Mouse (Mus musculus): ENCODE results near the gene Fndc3a. TPM values are rescaled to one million over a fixed set of nuclear protein-coding genes. Genes with fewer than 3 reads are reported as not detected.
A peak's percentile ranks its signal among the peaks of the same experiment; 100 is the strongest.

Gene Fndc3a
- total and polyA plus RNA-seq, 2 experiments from 2014 or later = 45.2 to 51.8 TPM

GRCm38 (mm10) chr14:72601381-72602305 is 108.2 kb downstream of the Fndc3a start:
- WGBS = 60% methylated on average over 5 of the region's 5 CpGs
- Histone ChIP-seq H3K9ac (replicated peaks; ENCODE audit: low read length) (peak overlapping the region; percentile 35; the same call in 1 of the 2 replicates), H3K9me3 (ENCODE audit: low read length) (no peaks in the 10 kb centered on the region), H3K27me3 (ENCODE audit: insufficient read depth, low read length) (no peaks in the 10 kb centered on the region), H3K4me1 (ENCODE audit: insufficient read depth, low read length) (peaks cover 11% of the 10 kb centered on the region; the same call in 1 of the 2 replicates), H3K4me3 (ENCODE audit: low read length) (peak overlapping the region; percentile 55), H3K27ac (no peak overlapping the region), H3K36me3 (ENCODE audit: insufficient read depth, low read length) (peaks cover 5% of the 10 kb centered on the region; the same call in 1 of the 2 replicates), H3K4me2 (ENCODE audit: low read depth, low read length) (peak overlapping the region; percentile 74)
- DNase-seq (ENCODE audit: low spot score) = no peak
- no peak for ATAC-seq
- no peak for TF ChIP-seq CTCF (IDR thresholded peaks at IDR 0.05; ENCODE audit: low read depth)

DNA sequence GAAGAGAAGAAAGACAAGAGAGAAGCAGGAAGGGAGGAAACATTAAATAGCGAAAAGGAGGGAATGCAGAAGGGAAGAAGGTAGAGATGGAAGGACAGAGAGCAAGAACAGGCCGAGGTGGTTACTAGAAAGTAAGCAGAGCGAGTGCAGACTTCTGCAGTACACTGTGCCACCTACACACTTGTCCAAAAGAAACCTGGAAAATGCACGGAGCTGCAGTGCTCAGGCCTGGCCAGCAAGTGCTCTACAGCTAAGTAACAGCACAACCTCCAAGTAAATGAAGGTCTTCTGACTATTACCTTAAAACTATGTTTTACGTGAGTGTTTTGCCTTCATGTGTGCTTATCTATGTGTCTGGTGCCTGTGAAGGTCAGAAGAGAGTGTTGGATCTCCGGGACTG is 109.4 kb downstream of the Fndc3a start:
- Histone ChIP-seq H3K36me3 (ENCODE audit: insufficient read depth, low read length) (peaks cover 5% of the 10 kb centered on the region; the same call in 1 of the 2 replicates), H3K9me3 (ENCODE audit: low read length) (no peaks in the 10 kb centered on the region), H3K27ac (no peak overlapping the region), H3K4me3 (ENCODE audit: low read length) (no peak overlapping the region), H3K4me1 (ENCODE audit: insufficient read depth, low read length) (peaks cover 11% of the 10 kb centered on the region; the same call in 1 of the 2 replicates), H3K4me2 (ENCODE audit: low read depth, low read length) (0 out of 2 replicates have a peak overlapping the region, but pooled peaks have one; percentile 74), H3K27me3 (ENCODE audit: insufficient read depth, low read length) (no peaks in the 10 kb centered on the region), H3K9ac (replicated peaks; ENCODE audit: low read length) (no peak overlapping the region)
- TF ChIP-seq CTCF (IDR thresholded peaks at IDR 0.05; ENCODE audit: low read depth) = no peak
- DNase-seq (ENCODE audit: low spot score) (no peak), ATAC-seq (no peak)
- 88% methylated on average over 6 of the region's 6 CpGs for WGBS

GRCm38 (mm10) chr14:72598976-72599740 is 110.6 kb downstream of the Fndc3a start:
- no peak for TF ChIP-seq CTCF (IDR thresholded peaks at IDR 0.05; ENCODE audit: low read depth)
- no peak overlapping the region for H3K4me3 ChIP-seq (ENCODE audit: low read length)
- ATAC-seq = no peak
- H3K4me2 ChIP-seq (ENCODE audit: low read depth, low read length) = no peak overlapping the region
- H3K9me3 ChIP-seq (ENCODE audit: low read length) = no peaks in the 10 kb centered on the region
- H3K9ac ChIP-seq (replicated peaks; ENCODE audit: low read length) = no peak overlapping the region
- 93% methylated on average over 7 of the region's 7 CpGs for WGBS
- DNase-seq (ENCODE audit: low spot score) = no peak
- peaks cover 5% of the 10 kb centered on the region; the same call in 1 of the 2 replicates for H3K36me3 ChIP-seq (ENCODE audit: insufficient read depth, low read length)
- no peak overlapping the region for H3K27ac ChIP-seq
- H3K4me1 ChIP-seq (ENCODE audit: insufficient read depth, low read length) = peaks cover 11% of the 10 kb centered on the region; the same call in 1 of the 2 replicates
- H3K27me3 ChIP-seq (ENCODE audit: insufficient read depth, low read length) = no peaks in the 10 kb centered on the region

DNA sequence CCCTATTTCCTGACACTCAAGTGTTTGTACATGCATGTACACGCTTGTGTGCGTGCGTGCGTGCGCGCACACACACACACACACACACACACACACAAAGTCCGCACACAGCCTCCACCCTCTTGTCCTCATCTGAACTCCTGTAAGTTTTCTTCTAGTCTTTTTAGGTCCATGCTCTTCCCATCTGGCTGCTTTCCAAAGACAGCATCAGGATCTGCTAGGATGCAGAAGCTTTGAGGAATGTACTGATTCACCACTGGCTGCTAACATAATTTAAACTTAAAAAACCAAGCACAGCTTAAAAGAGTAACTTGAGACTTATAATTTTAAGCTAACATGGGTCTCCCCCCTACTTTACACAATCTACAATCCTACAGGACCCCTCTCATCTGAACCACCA is 115.6 kb downstream of the Fndc3a start:
- H3K9me3 ChIP-seq (ENCODE audit: low read length) = no peaks in the 10 kb centered on the region
- H3K9ac ChIP-seq (replicated peaks; ENCODE audit: low read length) = no peak overlapping the region
- TF ChIP-seq CTCF (IDR thresholded peaks at IDR 0.05; ENCODE audit: low read depth) = no peak
- ATAC-seq (no peak), DNase-seq (ENCODE audit: low spot score) (no peak)
- H3K27ac ChIP-seq = no peak overlapping the region
- H3K4me3 ChIP-seq (ENCODE audit: low read length) = no peak overlapping the region
- no peaks in the 10 kb centered on the region for H3K27me3 ChIP-seq (ENCODE audit: insufficient read depth, low read length)
- H3K4me2 ChIP-seq (ENCODE audit: low read depth, low read length) = no peak overlapping the region
- 95% methylated on average over 7 of the region's 7 CpGs for WGBS
- peaks cover 5% of the 10 kb centered on the region; the same call in 1 of the 2 replicates for H3K36me3 ChIP-seq (ENCODE audit: insufficient read depth, low read length)
- no peaks in the 10 kb centered on the region for H3K4me1 ChIP-seq (ENCODE audit: insufficient read depth, low read length)

DNA sequence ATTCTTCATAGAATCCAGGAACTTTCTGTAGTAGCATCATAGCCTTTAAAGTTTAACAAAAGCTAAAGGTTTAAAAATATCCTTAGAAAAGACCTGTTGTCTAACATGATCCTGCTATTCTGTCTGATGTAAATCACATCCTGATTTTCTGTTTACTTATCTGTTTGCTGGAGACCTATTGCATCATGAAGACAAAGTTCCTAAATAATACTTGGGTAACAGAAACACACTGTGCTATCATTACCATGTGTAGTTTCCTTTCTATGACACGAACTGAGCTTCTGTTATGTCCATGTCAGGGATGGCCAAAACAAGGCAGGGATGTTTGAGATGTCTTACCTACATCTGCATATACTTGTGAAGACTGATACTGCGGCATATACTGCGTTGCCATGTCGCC is 120.4 kb downstream of the Fndc3a start:
- Histone ChIP-seq H3K4me3 (ENCODE audit: low read length) (no peak overlapping the region), H3K4me2 (ENCODE audit: low read depth, low read length) (no peak overlapping the region), H3K4me1 (ENCODE audit: insufficient read depth, low read length) (no peaks in the 10 kb centered on the region), H3K9ac (replicated peaks; ENCODE audit: low read length) (no peak overlapping the region), H3K36me3 (ENCODE audit: insufficient read depth, low read length) (peaks cover 6% of the 10 kb centered on the region; the same call in 1 of the 2 replicates), H3K27ac (no peak overlapping the region), H3K27me3 (ENCODE audit: insufficient read depth, low read length) (no peaks in the 10 kb centered on the region), H3K9me3 (ENCODE audit: low read length) (no peaks in the 10 kb centered on the region)
- TF ChIP-seq CTCF (IDR thresholded peaks at IDR 0.05; ENCODE audit: low read depth) = no peak
- DNase-seq (ENCODE audit: low spot score) (no peak), ATAC-seq (no peak)
- WGBS = 97% methylated on average over 4 of the region's 4 CpGs

DNA sequence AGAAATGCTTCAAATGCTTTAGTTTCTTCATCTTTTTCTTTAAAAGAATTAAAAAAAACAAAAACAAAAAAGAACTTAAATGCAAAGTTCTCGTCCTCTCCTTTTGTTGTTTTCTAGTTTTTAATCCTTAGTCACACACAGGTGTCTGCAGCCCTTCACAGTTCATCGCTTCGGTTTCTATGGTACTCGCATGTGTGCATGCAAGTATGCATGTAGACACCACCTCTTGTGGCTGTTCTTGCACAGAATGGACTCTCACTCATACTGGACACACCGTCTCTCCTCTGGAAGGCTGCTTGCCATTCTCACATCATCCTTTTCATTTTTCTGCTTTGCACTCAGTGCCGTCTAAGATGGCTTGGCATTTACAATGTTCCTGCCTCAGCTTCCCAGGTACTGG is 126.8 kb downstream of the Fndc3a start:
- H3K4me2 ChIP-seq (ENCODE audit: low read depth, low read length) = no peak overlapping the region
- no peak for TF ChIP-seq CTCF (IDR thresholded peaks at IDR 0.05; ENCODE audit: low read depth)
- no peaks in the 10 kb centered on the region for H3K4me1 ChIP-seq (ENCODE audit: insufficient read depth, low read length)
- 61% methylated on average over 6 of the region's 6 CpGs for WGBS
- no peak overlapping the region for H3K9ac ChIP-seq (replicated peaks; ENCODE audit: low read length)
- DNase-seq (ENCODE audit: low spot score) = no peak
- H3K36me3 ChIP-seq (ENCODE audit: insufficient read depth, low read length) = peaks cover 7% of the 10 kb centered on the region; the same call in 1 of the 2 replicates
- no peak for ATAC-seq
- H3K9me3 ChIP-seq (ENCODE audit: low read length) = no peaks in the 10 kb centered on the region
- H3K27ac ChIP-seq = no peak overlapping the region
- no peaks in the 10 kb centered on the region for H3K27me3 ChIP-seq (ENCODE audit: insufficient read depth, low read length)
- no peak overlapping the region for H3K4me3 ChIP-seq (ENCODE audit: low read length)

All from hindbrain, postnatal 0 days (tissue).